Comparison of ENCODE assay signal across 8 mouse cellular contexts in the genomic region with DNA sequence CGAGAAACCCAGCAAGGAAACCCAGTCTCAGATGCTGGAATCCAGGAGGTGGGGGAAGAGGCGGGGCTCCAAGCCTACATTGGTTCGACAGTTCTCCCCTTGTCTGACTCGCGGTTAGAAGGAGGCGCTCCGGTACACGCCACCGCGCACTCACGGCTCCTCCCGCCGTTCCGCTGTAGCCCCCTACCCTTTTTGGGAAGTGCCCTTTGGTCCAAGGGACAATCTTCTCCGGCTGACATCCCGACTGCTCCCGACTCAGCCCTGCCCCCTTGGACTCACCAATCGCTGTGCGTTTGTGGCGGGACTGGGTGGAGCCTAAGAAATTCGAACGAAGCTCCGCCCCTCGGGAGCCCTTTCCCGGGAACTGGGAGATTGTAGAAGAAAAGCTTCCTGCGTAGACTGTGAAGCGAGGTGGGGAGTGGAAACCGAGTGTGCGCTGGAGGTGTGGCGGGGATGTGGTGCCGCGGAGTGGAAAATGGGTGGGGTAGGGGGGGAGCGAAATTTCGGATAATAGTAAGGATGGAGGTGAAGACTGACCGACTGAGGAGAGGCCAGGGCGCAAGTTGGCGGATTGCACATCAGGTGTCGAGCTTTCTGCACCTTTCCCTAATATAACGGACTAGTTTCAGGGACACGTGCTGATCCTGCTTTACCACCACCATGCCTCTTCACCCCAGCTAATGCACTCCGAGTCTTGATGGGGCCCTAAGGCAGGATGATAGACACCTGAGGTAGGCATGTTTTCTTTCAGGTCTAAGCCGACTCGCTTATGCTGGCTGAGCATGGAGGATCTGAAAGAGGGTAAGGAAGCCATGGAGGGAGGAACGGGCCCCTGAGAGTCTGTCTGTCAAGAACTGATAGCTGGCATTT. TPM values are rescaled to one million over a fixed set of nuclear protein-coding genes. Genes with fewer than 3 reads are reported as not detected.
DNase-seq lines count a peak whose midpoint lies in the region; ATAC-seq lines count a peak whose summit lies in the region.

TSS of gene Psrc1 (plus strand) at position 355 of the 870 bp plus-strand sequence.

- 1% methylated on average over 44 of the region's 44 CpGs for WGBS in hindbrain, embryonic 13.5 days

- no peaks in the 10 kb centered on the region for H3K27me3 ChIP-seq in hindbrain, embryonic 13.5 days

- peak within 1 kb of the TSS; percentile 60 for H3K4me2 ChIP-seq in hindbrain, embryonic 13.5 days

- DNase-seq in WW6 (ENCODE audit: low read depth, low spot score) = peak; percentile 67
- DNase-seq in cerebellum, postnatal 14 days = peak; percentile 88 to 89
- peak; percentile 78 to 88 for DNase-seq in frontal cortex, postnatal 14 days (ENCODE audit: low spot score in 2 of 2)
- peak; percentile 86 to 87 for DNase-seq in layer of hippocampus, postnatal 36 days
- peak; percentile 94 for DNase-seq in lung, postnatal 36 days
- peak; percentile 92 for DNase-seq in retina, embryonic 14.5 days (ENCODE audit: low spot score)
- peak; percentile 84 to 85 for DNase-seq in thymus, postnatal 36 days

- H3K9ac ChIP-seq in hindbrain, embryonic 13.5 days = peak within 1 kb of the TSS; percentile 63

- H3K4me1 ChIP-seq in hindbrain, embryonic 13.5 days (replicated peaks) = peaks cover 26% of the 10 kb centered on the region

- no peaks in the 10 kb centered on the region for H3K9me3 ChIP-seq in hindbrain, embryonic 13.5 days

- H3K36me3 ChIP-seq in hindbrain, embryonic 13.5 days = no peaks in the 10 kb centered on the region

- H3K27ac ChIP-seq in hindbrain, embryonic 13.5 days = peak within 1 kb of the TSS; percentile 70; the same call in 1 of the 2 replicates

- ATAC-seq in hindbrain, embryonic 13.5 days (ENCODE audit: low FRiP score) = peak; percentile 92

- peak within 1 kb of the TSS; percentile 59 for H3K4me3 ChIP-seq in hindbrain, embryonic 13.5 days

RNA-seq across cellular contexts. Expression of gene Psrc1, which starts in this region (rescaled TPM):
- polyA plus RNA-seq in hindbrain, embryonic 13.5 days (2015; fragmentation: Nextera tagmentation; extraction: Ambion mirVana) = 13.8 and 13.9 TPM in 2 replicates
- 10 to 100 TPM; 18.4 TPM for total RNA-seq in layer of hippocampus, postnatal 36 days (2021)

Comparison
In these comparisons a context has a peak if more than half of its experiments do, and no peak if none do; other contexts are left out.
1. Peak in every context shown above with its lines: DNase-seq, ATAC-seq, H3K4me3 ChIP-seq and H3K27ac ChIP-seq.